Mouse (Mus musculus) erythroblast, adult 5-6 weeks (primary cell): Measurements from ENCODE around the gene Pou5f1. TPM values are rescaled to one million over a fixed set of nuclear protein-coding genes. Genes with fewer than 3 reads are reported as not detected.

Source experiments
- ATAC-seq: replicated peaks from 2 replicates; pipeline ENCODE4 v1.8.0; 2016; ENCODE audit warnings: moderate number of reproducible peaks, mild to moderate bottlenecking, moderate TSS enrichment, inconsistent platforms; ENCODE audit not compliant: poor library complexity, low FRiP score, severe bottlenecking
- total RNA-seq, 2 experiments: library from RNA; stranded (forward) in 1 of 2; stranded (reverse) in 1 of 2; fragments of 150-400 nt in 1 of 2; fragments of 200-764, 138-1000 nt in 1 of 2; gene quantifications; 2 replicates each; pipeline versions ENCODE4 v1.2.3 to v1.2.4; 2015 to 2017; ENCODE audit warnings: low replicate concordance in 2 of 2

The Pou5f1 gene
- total RNA-seq, 2 experiments from 2014 or later, result not detected

- no peak for ATAC-seq
Measured at GRCm38 (mm10) chr17:35509284-35509683, 3.5 kb downstream of the Pou5f1 start.

- ATAC-seq, result no peak
Measured at GRCm38 (mm10) chr17:35512916-35513626, 7.3 kb downstream of the Pou5f1 start.

GRCm38 (mm10) chr17:35513886-35514285, 8.1 kb downstream of the Pou5f1 start:
- ATAC-seq, result peak; percentile 51; the same call in 1 of the 2 replicates

GRCm38 (mm10) chr17:35514756-35515155, 8.9 kb downstream of the Pou5f1 start:
- ATAC-seq, result no peak

- ATAC-seq, result no peak
Measured at GRCm38 (mm10) chr17:35515911-35516640, 10.3 kb downstream of the Pou5f1 start.

- ATAC-seq, result peak; percentile 93
Measured at GRCm38 (mm10) chr17:35516652-35517500, 11.1 kb downstream of the Pou5f1 start, which contains the start of the genes Tcf19 and Cchcr1. Gene Tcf19, minus strand, starts transcription at chr17:35516824. Gene Cchcr1, plus strand, starts transcription at chr17:35517100.

GRCm38 (mm10) chr17:35517526-35517925, 11.7 kb downstream of the Pou5f1 start:
- ATAC-seq, result no peak

- ATAC-seq, result no peak
Measured at GRCm38 (mm10) chr17:35524354-35524753, 18.5 kb downstream of the Pou5f1 start.

- no peak for ATAC-seq
Measured at GRCm38 (mm10) chr17:35526644-35527043, 20.8 kb downstream of the Pou5f1 start.

GRCm38 (mm10) chr17:35532360-35532759, 26.5 kb downstream of the Pou5f1 start:
- ATAC-seq, result no peak

GRCm38 (mm10) chr17:35532901-35533300, 27.1 kb downstream of the Pou5f1 start, which contains the start of gene Psors1c2:
Gene Psors1c2, plus strand, starts transcription at chr17:35533201.
- ATAC-seq, result no peak

GRCm38 (mm10) chr17:35534343-35534742, 28.5 kb downstream of the Pou5f1 start:
- ATAC-seq, result peak; percentile 79

GRCm38 (mm10) chr17:35537421-35537820, 31.6 kb downstream of the Pou5f1 start:
- no peak for ATAC-seq

GRCm38 (mm10) chr17:35538476-35538875, 32.7 kb downstream of the Pou5f1 start:
- no peak for ATAC-seq

- no peak for ATAC-seq
Measured at GRCm38 (mm10) chr17:35539540-35539939, 33.7 kb downstream of the Pou5f1 start.

- no peak for ATAC-seq
Measured at GRCm38 (mm10) chr17:35542761-35543411, 37.1 kb downstream of the Pou5f1 start.

- no peak for ATAC-seq
Measured at GRCm38 (mm10) chr17:35543412-35543861, 37.6 kb downstream of the Pou5f1 start.

GRCm38 (mm10) chr17:35544001-35544400, 38.2 kb downstream of the Pou5f1 start:
- ATAC-seq, result no peak

- peak; percentile 70 for ATAC-seq
Measured at GRCm38 (mm10) chr17:35544680-35545079, 38.9 kb downstream of the Pou5f1 start.
